Mouse (Mus musculus) embryo, embryonic 11.5 days (tissue): Measurements from ENCODE around the gene Vdac2.

Source experiments
- DNase-seq: peaks from one replicate; pipeline ENCODE4 v3.0.0-alpha.2; 2012; ENCODE audit warnings: low read depth, low spot score

Vdac2 gene

DNA sequence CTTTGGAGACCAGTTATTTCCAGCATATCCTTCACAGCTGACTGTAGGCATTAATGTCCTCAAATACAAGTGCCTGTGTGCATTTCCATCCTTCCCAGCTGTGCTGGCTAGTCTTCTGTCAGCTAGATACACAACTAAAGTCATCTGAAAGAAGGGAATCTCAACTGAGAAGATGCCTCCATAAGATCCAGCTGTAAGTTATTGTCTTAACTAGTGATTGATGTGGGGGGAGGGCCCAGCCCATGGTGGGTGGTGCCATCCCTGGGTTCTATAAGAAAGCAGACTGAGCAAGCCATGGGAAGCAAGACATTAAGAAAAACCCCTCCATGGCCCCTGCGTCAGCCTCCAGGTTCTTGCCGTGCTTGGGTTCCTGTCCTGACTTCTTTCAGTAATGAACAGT is at the start of gene Vdac2:
TSS of gene Vdac2 (plus strand) at position 301 of the 400 bp plus-strand sequence.
- DNase-seq, result no peak

DNA sequence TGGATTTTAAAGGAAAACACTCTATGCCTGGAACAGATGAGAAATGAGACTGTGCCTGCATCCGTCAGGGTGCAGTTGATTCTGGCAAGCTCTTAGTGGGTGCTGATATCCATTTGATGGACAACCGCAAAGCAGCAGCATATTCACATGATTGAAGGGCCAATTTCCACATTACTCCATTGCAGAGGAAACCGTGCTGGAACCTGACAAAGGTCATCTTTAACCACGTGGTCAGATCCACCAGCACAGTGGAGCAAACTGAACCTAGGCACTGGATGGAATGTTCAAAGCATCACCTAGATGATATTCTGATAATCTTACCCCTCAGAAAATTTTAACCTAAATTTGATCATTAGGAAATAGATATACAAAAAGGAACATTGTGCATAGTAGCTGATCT is 48.8 kb upstream of the Vdac2 start:
- DNase-seq, result no peak

DNA sequence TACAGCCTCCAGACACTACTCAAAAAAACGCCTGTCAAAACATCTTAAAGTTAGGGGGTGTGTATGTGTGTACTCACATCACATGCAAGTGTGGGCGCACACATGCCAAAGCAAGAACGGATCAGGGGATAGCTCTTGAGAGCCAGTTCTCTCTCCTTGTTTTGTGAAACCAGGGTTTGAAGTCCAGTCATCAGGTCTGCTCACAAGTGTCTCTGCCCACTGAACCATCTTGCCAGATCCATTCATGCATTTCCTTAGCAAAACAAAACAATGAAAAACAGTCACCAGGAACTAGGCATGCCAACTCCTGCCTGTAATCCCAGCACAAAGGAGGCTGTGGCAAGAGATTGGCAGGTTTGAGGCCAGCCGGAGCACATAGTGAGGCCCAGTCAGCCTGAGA is 38.5 kb upstream of the Vdac2 start:
- no peak for DNase-seq

DNA sequence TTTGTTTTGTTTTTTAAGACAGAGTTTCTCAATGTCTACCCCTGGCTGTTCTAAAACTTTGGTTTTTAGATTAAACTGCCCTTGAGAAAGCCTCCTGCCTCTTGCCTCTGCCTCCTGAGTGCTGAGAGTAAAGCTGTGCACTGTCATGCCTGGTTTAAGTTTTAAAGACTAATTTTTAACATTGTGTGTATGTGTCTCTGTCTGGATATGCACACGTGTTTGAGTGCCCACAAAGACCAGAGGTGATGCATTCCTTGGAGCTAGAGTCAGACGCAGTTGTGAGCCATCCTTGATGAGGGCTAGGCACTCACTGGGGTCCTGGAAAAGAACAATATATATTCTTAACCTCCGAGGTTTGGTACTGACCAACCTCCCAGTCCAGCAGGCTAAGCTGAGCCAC is 37.7 kb upstream of the Vdac2 start:
- DNase-seq, result no peak

DNA sequence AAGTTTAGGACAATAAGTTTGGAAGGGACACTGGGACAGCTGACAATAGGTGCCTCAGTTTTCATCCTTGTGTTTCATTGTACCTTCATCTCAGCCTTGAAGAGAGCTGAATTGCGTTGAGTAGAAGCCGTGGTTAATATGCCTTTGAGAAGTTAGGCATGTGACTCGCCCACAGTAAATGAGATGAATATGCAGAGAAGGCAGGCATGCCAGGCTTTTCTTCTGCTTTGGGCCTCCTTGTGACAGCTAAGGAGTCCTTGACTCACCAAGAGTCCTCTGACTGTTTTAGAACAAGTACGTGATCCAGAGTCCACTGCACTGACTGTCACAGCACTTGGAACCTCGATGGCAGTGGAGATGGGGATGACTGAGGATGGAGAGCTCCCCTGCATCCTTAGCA is 36.9 kb upstream of the Vdac2 start:
- DNase-seq, result no peak

DNA sequence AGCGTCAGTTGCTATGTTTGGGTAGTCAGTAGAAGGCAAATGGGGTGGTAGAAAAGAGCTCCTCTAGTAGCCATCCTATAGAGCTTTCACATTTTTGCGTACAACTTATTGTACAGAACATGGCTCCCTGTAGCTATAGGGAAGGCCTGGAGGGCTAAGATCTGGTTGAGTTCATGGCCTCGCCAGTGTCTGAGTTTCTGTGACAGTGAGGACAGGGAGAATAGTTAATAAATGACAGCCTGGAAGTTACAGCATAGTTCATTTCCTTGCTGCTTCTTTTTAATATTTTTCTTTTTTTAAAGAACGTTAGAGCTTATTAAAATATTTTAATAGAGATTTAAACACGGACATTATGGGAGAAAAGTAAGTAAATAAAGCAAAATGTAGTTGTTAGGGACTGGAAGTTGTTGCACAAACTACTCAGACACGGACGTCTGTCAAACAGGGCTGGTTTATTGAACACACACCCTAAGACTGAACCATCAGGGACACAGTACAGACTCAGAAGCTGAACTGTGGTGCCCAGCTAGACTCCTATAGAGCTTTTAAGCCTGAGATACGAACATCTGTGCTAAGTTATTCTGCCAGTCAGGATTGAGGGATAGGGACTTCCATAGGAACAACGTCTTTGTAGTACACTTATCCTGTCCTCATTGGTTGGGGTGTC is 34.3 kb upstream of the Vdac2 start:
- no peak for DNase-seq

DNA sequence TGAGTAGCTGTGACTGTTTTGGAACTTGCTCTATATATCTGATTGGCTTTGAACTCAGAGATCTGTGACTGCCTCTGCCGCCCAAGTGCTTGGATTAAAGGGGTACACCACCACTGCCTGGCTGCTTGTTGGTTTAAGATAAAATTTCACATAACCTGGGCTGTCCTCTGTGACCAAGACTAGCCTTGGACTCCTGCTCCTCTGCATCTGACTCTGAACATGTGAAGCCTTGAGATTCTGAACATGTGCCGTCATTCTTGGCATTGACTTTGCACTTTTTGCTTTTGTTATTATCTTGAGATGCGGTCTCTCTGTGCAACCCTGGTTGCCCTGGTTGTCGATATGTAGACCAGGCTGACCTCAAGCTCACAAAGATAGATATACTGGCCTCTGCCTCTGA is 33.3 kb upstream of the Vdac2 start:
- no peak for DNase-seq

DNA sequence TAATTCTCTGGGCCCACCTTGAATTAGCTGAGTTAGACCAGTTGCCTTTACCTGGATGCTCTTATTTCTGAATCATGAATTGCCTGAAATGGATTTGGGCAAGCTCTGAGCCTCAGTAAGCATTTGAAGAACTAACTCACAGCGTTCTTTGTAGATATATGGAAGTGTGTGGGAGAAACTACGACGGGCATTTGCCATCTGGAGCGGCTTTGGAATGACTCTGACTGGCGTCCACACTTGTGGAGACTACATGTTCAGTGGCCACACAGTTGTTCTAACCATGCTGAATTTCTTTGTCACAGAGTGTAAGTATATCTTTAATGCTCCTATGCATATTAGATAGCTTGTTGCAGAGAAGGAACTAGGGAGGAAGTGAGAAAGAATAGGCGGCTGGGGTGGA is 32.8 kb upstream of the Vdac2 start:
- DNase-seq, result no peak

DNA sequence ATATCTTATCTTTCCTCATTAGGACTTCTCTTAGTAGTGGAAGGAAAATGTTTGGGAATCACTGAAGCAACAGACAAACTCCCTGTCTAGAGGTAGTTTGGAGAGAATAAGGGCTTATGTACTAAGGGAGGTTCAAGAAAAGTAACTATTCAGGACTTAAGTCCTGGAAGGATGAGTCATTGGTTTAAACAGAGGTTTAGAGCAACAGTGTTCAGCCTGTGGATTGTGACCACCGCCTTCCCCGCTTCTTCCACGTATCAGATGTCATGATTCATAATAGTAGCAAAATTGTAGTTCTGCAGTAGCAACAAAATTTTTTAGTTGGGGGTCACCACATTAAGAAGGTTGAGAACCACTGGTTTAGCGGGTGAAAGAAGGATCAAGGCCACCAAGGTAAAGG is 24.4 kb upstream of the Vdac2 start:
- no peak for DNase-seq

DNA sequence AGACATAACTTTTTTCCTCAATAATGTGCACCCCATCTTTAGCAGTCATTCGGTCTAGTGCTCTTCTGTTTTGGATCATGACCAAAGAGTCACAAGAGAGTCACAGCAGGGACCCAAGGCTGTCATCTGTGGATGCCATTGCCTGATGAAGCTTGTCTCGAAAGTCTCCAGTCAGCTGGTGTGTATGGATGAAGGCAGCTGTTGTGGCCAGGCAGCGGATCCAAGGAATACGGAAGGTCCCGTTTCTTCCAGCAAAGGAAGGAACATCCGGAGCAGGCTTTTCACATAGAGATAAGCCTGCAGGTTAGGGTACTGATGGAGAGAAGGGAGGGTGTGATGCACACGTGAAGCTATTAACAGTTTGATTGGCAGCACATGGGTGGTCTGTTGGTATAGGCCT is 23.4 kb upstream of the Vdac2 start:
- no peak for DNase-seq

DNA sequence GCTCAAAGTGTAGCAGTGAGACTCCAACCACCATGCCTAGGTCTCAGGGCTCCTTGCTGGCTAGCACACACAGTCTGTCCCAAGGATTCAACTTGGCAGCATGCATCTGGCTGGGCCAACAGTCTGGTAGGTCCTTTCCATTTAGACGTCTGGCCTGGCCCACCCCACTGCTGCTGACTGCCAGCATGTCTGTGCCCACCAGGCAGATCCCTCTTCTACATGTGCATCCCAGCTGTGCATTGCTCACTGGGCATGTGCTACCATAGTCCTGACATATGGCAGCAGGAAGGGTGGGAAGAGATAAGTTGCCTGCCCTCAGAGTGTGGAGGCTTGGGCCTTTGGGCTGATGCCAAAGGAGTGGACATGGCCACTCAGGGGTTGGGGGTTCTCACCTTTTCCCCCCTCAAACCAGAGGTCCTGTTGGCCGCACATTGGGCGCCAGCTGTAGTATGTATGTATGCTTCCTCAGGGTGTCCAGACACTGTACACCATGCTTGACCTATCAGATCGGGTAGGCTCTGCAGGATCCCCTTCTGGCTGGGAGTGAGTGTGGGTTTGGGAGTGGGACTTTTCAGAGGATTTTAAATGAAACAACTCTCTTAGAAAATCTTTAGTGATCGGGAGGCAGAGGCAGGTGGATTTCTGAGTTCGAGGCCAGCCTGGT is 22.4 kb upstream of the Vdac2 start:
- no peak for DNase-seq

DNA sequence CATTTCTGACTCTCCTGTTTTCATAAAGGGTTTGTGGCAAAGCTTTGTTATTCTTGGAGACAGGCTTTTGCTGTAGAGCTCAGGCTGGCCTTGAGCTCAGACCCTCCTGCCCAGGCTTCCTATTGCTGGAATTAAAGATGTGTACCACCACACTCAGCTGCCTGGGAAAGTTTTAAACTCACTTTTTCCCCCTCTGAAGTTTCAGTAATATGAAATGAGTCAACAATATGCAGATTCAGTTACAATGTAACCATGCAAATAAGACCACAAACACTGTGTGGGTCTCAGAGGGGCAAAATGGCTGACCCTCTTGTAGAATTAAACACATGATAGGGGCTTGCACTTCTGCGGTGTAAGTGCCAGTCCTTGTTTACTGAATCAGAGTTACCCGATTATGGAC is 18.8 kb upstream of the Vdac2 start:
- DNase-seq, result no peak

DNA sequence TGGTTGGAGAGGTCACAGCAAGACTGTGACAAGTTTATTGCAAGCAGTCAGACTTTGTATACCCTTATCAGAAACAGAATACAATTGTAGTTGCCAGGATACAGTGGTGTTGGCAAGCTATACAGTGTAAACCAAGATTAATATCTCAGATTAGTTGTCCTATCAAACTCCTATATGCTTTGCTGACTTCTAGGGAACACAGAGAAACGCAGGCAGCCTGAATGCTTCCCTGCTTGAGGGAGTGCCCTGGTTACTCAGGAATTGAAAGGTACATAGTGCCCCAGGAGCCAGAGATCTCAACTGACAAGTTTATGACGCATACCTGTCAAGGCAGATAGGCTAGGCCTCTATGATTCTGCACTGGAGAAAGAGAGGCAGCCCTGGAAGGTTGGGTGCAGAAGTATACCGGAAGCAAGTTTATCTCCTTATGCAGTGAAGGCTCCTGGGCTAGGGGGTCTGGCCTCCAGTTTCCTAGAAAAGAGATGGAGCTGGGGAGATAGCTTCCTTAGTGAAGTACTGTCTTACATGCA is 18.3 kb upstream of the Vdac2 start:
- no peak for DNase-seq

DNA sequence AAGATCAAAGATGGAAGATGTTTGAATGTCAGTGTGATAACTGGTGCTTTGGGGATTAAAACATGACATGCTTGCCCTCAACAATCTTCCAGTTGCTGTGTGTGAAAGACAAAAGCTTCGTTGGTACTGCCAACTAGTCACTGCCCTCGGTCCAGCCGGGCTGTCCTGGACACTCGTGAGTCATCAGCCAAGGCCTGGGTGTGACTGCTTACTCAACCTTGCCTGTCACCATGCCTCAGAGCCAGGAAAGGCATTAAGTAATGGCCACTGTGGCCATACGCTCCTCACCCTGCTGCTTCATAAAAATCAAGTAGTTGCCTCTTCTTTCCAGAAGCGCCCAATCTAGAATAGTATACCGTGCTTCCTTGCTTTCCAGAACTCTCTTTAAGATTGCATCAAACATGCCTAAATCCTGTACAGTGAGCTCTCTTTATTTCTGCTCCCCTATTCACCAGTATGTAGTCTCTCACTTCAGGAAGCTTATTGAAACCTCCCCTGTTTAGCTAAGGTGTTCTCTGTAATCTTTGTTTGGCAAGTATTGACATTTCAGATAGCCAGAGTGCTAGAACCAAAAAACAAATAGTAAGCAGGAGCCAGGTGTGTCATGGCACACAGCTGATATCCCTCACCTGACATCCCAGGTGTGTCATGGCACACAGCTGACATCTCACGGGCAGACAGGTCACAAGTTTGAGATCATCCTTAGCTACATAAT is 16.7 kb upstream of the Vdac2 start:
- no peak for DNase-seq

DNA sequence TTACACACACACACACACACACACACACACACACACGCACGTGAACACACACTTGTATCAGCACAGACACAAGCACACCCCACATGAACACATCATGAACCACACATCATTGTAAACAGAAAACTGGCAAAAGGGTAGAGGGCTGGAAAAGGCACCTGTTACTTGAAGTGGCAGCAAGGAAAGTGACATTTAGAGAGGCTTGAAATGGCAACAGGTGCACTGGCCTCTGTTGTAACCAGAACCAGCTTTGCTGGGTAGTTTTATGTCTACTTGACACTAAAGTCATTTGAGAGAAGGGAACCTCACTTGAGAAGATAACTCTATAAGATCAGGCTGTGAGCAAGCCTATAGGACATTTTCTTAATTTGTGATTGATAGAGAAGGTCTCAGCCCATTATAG is 15.6 kb upstream of the Vdac2 start:
- DNase-seq, result no peak

DNA sequence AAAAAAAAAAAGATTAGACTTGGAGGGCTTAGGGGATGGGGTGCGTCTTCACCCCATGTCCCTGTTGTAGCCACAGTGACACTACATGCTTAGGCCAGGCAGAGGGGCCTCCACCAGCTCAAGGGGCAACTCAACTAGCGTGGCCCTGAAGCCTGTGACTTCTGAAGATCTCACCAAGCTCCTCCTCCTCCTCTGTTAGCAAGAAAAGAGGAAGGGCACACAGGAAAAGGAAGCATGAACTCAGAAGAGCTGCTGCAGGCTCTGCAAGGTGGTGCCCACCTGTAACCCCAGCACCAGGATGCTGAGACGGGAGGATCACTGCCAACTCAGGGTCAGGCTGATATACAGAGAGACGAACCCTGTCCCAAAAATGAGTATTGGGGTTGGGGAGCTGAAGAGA is 13.7 kb upstream of the Vdac2 start:
- DNase-seq, result no peak

DNA sequence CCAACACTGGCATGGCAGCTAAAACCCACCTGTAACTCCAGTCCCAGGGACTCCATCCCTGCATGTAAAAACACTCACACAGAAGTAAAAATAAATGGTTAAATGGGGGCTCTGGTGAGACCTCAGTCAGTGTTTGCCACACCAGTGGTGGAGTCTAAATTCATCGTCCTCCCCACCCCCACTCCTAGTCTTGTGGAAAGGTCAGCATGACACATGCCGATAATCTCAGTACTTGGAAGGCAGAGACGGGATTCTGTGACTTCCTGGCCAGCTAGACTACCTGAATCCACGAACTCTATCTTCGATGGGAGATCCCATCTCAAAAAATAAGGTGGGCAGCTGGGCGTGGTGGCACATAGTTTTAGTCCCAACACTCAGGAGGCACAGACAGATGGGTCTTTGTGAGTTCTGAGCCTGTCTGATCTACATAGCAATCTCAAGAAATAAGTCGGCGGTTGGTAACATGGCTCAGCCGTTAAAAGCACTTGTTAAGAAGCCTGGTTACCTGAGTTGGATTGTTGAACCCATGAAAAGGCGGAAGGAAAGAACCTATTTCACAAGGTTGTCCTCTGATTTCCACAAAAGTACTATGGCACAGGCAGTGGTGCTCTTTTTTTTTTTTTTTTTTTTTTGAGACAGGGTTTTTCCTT is 13.2 kb upstream of the Vdac2 start:
- DNase-seq, result no peak

DNA sequence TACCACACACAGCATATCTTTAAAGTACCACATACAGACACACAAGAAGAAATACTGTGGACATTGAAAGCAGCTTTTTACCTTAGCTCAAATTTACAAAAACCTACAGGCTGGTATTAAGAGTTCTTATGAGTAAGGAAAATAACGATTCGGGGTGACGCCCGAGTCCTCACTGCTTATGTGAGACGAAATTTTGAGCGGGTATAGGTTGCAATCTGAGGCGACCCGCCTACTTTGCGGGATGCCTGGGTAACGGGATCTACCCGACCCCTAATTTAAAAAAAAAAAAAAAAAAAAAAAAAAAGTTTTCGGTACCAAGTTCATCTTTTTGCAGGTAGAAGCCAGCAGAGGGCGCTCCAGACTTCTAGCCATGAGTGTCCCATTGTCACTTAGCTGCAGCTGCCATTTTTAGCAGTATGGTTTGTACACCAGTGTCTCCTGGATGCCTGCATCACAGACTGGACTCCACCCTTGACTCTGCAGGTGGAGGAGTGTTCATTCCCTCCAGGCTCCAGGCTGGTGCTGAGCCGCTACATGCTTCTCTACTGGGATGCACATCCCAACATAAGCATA is 12.4 kb upstream of the Vdac2 start:
- peak; percentile 47 for DNase-seq

DNA sequence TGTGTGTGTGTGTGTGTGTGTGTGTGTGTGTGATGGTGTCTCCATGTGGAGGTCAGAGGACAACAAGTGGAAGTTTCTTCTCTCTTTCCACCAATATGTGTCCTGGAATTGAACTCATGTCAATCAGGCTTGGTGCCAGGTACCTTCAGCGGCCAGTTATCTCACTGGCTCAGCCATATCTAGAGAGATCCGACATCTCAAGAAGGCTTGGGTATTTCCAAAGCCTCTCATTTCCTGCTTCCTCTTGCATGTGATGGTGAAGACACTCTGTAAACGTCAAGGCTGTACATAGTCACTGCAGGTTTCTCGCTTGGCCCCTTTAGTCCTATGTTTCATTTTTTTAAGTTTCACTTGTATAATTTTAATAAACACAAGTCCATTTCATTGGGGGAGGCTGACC is 11.8 kb upstream of the Vdac2 start:
- DNase-seq, result no peak

DNA sequence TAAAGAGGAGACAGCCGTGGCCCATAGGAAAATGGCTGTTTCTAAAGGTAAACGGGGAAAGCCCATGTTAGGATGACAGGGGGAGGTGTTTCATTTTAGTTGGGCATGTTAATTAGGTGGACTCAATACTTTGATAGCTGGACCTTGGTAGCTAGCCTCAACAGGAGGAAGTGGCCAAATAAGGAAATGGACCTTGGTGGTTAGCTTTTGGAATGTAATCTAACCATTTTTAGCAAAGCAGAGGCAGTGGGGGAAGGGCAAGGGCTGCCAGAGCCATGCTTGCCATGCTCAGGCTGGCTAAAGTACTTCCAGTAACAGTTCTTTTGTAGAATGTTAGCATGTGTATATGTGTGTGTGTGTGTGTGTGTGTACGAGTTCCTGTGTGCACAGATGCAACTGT is 11.2 kb upstream of the Vdac2 start:
- DNase-seq, result no peak

DNA sequence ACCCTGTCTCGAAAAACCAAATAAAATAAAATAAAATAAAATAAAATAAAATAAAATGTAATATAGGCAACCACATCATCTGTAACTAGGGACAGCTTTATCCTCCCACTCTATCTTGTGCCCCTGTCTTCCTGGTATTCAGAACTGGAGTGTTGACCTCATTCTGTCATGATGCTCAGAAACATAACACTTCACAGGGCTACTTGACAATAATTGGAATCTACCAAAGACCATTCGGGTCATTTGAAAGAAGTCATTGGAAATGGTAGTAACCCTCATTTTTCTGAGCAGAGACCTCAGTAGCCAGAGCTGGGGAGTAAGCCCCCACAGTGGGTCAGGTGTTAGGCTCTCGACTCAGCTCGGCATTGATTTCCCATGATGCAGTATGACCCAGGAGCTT is 10.4 kb upstream of the Vdac2 start:
- no peak for DNase-seq

DNA sequence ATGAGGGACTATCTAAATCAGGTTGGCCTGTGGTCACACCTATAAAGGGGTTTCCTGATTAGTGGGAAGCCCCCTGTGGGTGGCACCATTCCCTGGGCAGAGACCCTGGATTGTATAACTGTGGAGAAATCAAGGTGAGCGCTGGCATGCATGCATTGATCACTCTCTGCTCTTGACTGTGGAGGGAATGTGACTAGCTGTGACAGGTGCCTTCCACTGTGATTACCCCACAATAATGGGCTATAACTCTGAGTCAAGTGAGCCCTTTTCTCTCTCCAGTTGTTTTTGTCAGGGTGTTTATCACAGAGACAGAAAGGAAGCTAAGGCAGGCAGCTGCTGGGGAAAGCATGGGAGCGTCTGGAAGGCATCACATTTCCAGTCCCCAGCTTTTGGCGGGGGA is 8.8 kb upstream of the Vdac2 start:
- DNase-seq, result no peak
